Mouse (Mus musculus): Measurements from ENCODE around the gene Tmem9b.

GRCm38 (mm10) chr7:109783281-109783680 lies 30.6 kb upstream of the Tmem9b start:
- TF ChIP-seq EP300 (IDR thresholded peaks at IDR 0.05) (no peak), CTCF (IDR thresholded peaks at IDR 0.05) (no peak)

All from lung, postnatal 0 days (tissue).